Mouse (Mus musculus) intestine, postnatal 0 days (tissue): ENCODE data around the gene Ccdc159. TPM values are rescaled to one million over a fixed set of nuclear protein-coding genes. Genes with fewer than 3 reads are reported as not detected.

ENCODE experiments used
- ATAC-seq: fragments of 200-750 bp; cut with Nextera tagmentation; 2 replicates; pipeline ENCODE4 v1.8.0; 2017; ENCODE audit warnings: mild to moderate bottlenecking, moderate TSS enrichment, moderate library complexity
- H3K27ac ChIP-seq: fragments of 300-500 bp; sonication (generic); 2 replicates; pipeline ENCODE4 v1.5.1; 2014; ENCODE audit warnings: mild to moderate bottlenecking, low read depth, low read length, moderate library complexity
- H3K27me3 ChIP-seq: fragments of 300-500 bp; sonication (generic); replicated peaks from 2 replicates; pipeline ENCODE4 v1.6.1; 2014; ENCODE audit warnings: low read length, mixed read lengths; ENCODE audit not compliant: control insufficient read depth, insufficient read depth
- H3K36me3 ChIP-seq: fragments of 300-500 bp; sonication (generic); 2 replicates; pipeline ENCODE4 v1.6.1; 2014; ENCODE audit warnings: mild to moderate bottlenecking, moderate library complexity; ENCODE audit not compliant: control insufficient read depth, insufficient read depth
- H3K4me1 ChIP-seq: fragments of 300-500 bp; sonication (generic); replicated peaks from 2 replicates; pipeline ENCODE4 v1.6.1; 2014; ENCODE audit warnings: antibody characterized with exemption, low read length, mixed read lengths; ENCODE audit not compliant: control insufficient read depth, insufficient read depth
- H3K4me2 ChIP-seq: fragments of 300-500 bp; sonication (generic); replicated peaks from 2 replicates; pipeline ENCODE4 v1.6.1; 2014; ENCODE audit warnings: low read depth, mild to moderate bottlenecking, moderate library complexity
- H3K4me3 ChIP-seq: fragments of 300-500 bp; sonication (generic); 2 replicates; pipeline ENCODE4 v1.5.1; 2014; ENCODE audit warnings: low read depth, low read length
- H3K9ac ChIP-seq: fragments of 300-500 bp; sonication (generic); 2 replicates; pipeline ENCODE4 v1.6.1; 2014; ENCODE audit warnings: mild to moderate bottlenecking, low read depth, low read length
- H3K9me3 ChIP-seq: fragments of 300-500 bp; sonication (generic); 2 replicates; pipeline ENCODE4 v1.6.1; 2016; ENCODE audit warnings: mixed run types; ENCODE audit not compliant: control insufficient read depth
- CTCF ChIP-seq: sonication (generic); IDR thresholded peaks from 2 replicates; pipeline ENCODE4 v1.5.1; 2016; ENCODE audit warnings: low read depth, mild to moderate bottlenecking, control low read depth, antibody characterized with exemption, moderate library complexity
- WGBS: fragments of 180-500 bp; shearing (Covaris S2); extraction: QIAGEN DNeasy Blood & Tissue Kit; methylation state at CpG from one replicate; pipeline ENCODE4 v1.1.7; 2014; 5-methylcytosine and 5-hydroxymethylcytosine counted together
- polyA plus RNA-seq: library from polyadenylated mRNA; unstranded; fragments of >200 nt; fragmentation: Nextera tagmentation; extraction: Ambion mirVana; gene quantifications from 2 replicates; pipeline ENCODE4 v1.2.1, GENCODE M21; 2015

Gene Ccdc159
- polyA plus RNA-seq, 1 experiment from 2014 or later, result 0.63 TPM

DNA sequence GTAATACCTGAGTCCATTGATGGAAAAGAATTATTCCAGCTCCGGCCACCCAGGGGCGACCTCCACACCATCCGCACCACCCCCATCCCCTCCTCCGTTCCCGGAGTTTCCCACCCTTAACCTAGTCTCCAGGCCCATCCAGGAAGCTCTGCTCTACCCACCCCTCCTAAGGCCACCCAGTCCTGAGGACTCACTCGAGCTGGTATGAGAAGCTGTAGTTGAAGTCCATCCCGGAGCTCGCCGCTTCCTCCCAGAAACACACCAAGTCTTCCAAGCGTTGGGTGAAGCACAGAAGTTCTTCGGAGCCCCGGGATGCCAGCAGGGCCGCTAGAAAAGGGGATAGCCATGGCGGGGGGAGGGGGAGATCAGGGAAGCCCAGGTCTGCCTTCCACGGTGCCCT, 34.7 kb downstream of the Ccdc159 start:
- 2% methylated on average over 15 of the region's 15 CpGs for WGBS
- H3K27me3 ChIP-seq, result peaks cover 34% of the 10 kb centered on the region
- no peak for TF ChIP-seq CTCF
- H3K9me3 ChIP-seq, result no peaks in the 10 kb centered on the region
- no peak overlapping the region for H3K27ac ChIP-seq
- peak overlapping the region; percentile 50 for H3K4me3 ChIP-seq
- no peaks in the 10 kb centered on the region for H3K36me3 ChIP-seq
- H3K4me2 ChIP-seq, result peak overlapping the region; percentile 88
- H3K4me1 ChIP-seq, result no peaks in the 10 kb centered on the region; the same call in 1 of the 2 replicates
- ATAC-seq, result no peak
- 0 out of 2 replicates have a peak overlapping the region, but pooled peaks have one; percentile 17 for H3K9ac ChIP-seq

DNA sequence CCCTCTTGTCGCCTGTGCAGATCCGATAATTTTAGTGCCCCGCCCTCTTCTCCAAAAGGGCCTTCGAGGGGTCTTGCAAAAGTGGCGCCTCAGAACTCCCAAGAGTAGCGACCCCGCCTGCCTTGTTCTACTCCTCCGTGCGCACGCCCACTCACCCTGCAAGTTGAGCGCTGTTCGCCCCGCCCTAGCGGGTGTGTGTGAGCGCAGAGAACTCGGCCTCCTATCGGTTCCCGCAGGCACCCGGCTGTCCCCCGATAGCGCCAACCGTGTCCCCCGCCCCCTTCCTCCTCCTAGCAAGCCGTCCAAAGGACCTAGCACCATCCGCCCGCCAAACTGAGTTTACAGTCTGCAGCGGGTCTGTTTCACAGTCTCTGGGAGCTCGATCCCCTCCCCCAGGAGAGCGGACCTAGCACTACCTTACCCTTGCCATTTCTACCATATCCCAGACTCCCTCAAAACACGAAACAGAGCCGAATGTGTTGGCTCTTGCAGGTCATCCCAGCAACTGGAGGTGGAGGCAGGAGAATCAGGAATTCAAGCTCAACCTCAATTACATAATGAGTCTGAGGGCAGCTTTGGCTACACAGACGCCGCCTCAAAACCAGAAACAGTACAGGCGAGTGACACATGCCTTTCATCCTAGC, 35.3 kb downstream of the Ccdc159 start:
- TF ChIP-seq CTCF, result peak; percentile 37
- H3K27ac ChIP-seq, result no peak overlapping the region

DNA sequence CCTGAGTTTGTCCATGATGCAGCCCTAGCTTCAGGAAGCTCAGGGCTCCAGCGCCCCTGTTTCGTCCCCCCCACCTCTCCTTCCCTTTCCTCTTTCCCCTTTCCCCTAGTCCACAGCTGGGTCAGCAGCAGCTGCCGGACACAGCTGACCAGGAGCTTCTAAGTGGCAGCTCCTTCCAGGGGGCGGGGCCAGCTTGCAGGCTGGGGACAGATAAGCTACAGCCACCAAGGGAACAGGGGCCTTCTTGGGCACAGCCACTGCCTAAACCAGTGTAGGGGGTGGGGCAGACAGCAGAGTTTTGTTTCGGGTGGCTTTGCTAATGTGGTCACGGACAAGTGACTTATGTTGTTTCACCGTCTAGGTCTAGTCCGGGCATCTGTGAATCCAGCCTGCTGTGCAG, 36.1 kb downstream of the Ccdc159 start, which contains the start of gene Epor:
TSS of gene Epor (minus strand) at position 90 of the 400 bp plus-strand sequence.
- Histone ChIP-seq H3K36me3 (no peaks in the 10 kb centered on the region), H3K9me3 (no peaks in the 10 kb centered on the region), H3K4me1 (no peaks in the 10 kb centered on the region; the same call in 1 of the 2 replicates), H3K4me2 (peak within 1 kb of the TSS; percentile 88), H3K27ac (no peak within 1 kb of the TSS), H3K4me3 (peak within 1 kb of the TSS; percentile 50), H3K27me3 (peaks cover 34% of the 10 kb centered on the region), H3K9ac (0 out of 2 replicates have a peak within 1 kb of the TSS, but pooled peaks have one; percentile 17)
- no peak for ATAC-seq
- TF ChIP-seq CTCF, result no peak
- WGBS, result 29% methylated on average over 7 of the region's 8 CpGs

More for the DNA sequence above, 35.3 kb downstream of the Ccdc159 start:
- H3K9ac ChIP-seq, result 0 out of 2 replicates have a peak overlapping the region, but pooled peaks have one; percentile 17
- no peaks in the 10 kb centered on the region for H3K9me3 ChIP-seq
- peaks cover 34% of the 10 kb centered on the region for H3K27me3 ChIP-seq
- no peaks in the 10 kb centered on the region for H3K36me3 ChIP-seq
- 4% methylated on average over 34 of the region's 34 CpGs for WGBS
- peak; percentile 18; the same call in 1 of the 2 replicates for ATAC-seq
- peak overlapping the region; percentile 50 for H3K4me3 ChIP-seq
- peak overlapping the region; percentile 88 for H3K4me2 ChIP-seq
- H3K4me1 ChIP-seq, result no peaks in the 10 kb centered on the region; the same call in 1 of the 2 replicates

GRCm38 (mm10) chr9:21968883-21969282, 41.6 kb downstream of the Ccdc159 start:
- Histone ChIP-seq H3K36me3 (no peaks in the 10 kb centered on the region), H3K4me1 (no peaks in the 10 kb centered on the region), H3K9me3 (no peaks in the 10 kb centered on the region), H3K27ac (no peak overlapping the region), H3K4me2 (no peak overlapping the region), H3K4me3 (no peak overlapping the region), H3K27me3 (no peaks in the 10 kb centered on the region), H3K9ac (no peak overlapping the region)
- TF ChIP-seq CTCF, result no peak
- 42% methylated on average over 6 of the region's 6 CpGs for WGBS
- no peak for ATAC-seq

DNA sequence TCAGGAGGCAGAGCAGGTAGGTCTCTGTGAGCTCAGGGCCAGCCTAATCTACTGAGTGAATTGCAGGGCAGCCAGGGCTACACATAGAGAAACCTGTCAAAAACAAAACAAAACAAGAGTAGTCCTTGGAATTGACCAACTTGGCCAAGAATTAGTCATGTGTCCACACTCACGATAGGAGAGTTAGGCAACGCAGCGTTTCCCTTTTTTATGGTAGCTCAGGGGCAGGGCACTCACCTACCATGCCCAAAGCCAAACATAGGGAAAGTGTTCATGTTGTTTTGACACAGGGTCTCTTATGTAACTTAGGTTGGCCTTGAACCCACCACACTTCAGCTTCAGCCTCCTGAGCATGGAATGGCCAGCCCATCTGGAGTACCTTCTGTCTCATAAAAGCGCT, 42.0 kb downstream of the Ccdc159 start:
- Histone ChIP-seq H3K27ac (no peak overlapping the region), H3K4me2 (no peak overlapping the region), H3K27me3 (no peaks in the 10 kb centered on the region), H3K36me3 (no peaks in the 10 kb centered on the region), H3K4me3 (no peak overlapping the region), H3K4me1 (no peaks in the 10 kb centered on the region), H3K9me3 (no peaks in the 10 kb centered on the region), H3K9ac (no peak overlapping the region)
- WGBS, result 83% methylated on average over 4 of the region's 4 CpGs
- TF ChIP-seq CTCF, result no peak
- ATAC-seq, result no peak

DNA sequence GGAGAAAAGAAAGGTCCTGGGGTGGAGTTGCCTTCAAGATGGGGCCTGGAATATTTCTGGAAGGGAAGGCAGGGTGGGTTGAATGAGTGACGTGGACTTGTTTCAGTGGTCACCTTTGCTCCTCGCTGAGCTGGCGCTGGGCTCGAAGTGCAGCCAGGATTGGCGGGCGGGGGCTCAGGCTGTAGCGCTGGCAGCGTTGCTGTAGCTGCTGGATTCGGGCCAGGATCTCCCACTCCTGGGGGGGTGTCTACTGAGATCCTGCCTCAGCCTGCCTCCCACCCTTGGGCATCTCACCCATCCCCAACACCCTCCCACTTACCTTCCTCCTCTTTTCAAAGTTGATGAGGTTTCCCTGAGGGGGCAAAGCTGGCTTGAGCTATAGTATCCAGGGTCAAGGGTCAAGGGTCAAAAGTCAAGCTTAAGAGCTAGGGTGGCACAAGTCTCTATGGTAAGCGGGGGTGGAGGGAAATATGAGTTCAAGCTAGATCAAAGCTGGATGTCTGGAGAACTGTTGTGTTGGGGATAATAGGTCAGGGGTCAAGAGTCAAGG, 49.4 kb downstream of the Ccdc159 start:
- H3K9ac ChIP-seq, result no peak overlapping the region
- no peak for ATAC-seq
- no peak for TF ChIP-seq CTCF
- H3K4me3 ChIP-seq, result no peak overlapping the region
- no peaks in the 10 kb centered on the region for H3K27me3 ChIP-seq
- H3K36me3 ChIP-seq, result no peaks in the 10 kb centered on the region
- H3K4me2 ChIP-seq, result no peak overlapping the region
- WGBS, result 86% methylated on average over 10 of the region's 10 CpGs
- no peaks in the 10 kb centered on the region for H3K9me3 ChIP-seq
- no peak overlapping the region for H3K27ac ChIP-seq
- no peaks in the 10 kb centered on the region for H3K4me1 ChIP-seq
